Mouse (Mus musculus) spleen, adult 2 months (tissue): ENCODE measurements around the gene Wars2. TPM values are rescaled to one million over a fixed set of nuclear protein-coding genes. Genes with fewer than 3 reads are reported as not detected.

Experiments used
- DNase-seq, 2 experiments: peaks; one replicate each; pipeline versions ENCODE4 v3.0.0 to v3.0.0-alpha.2; 2012 to 2021; ENCODE audit warnings: low spot score in 2 of 2, low read depth in 1 of 2
- H3K27ac ChIP-seq: fragments of 200-500 bp; 2 replicates; pipeline ENCODE4 v1.5.1; 2012; ENCODE audit warnings: low read length, inconsistent platforms; ENCODE audit not compliant: insufficient read depth
- H3K27me3 ChIP-seq: fragments of 200-500 bp; 2 replicates; pipeline ENCODE4 v1.6.1; 2012; ENCODE audit warnings: mild to moderate bottlenecking, moderate library complexity, low read length, inconsistent platforms; ENCODE audit not compliant: control insufficient read depth, insufficient read depth
- H3K36me3 ChIP-seq: fragments of 200-500 bp; 2 replicates; pipeline ENCODE4 v1.6.1; 2012; ENCODE audit warnings: mild to moderate bottlenecking, low read length, inconsistent platforms; ENCODE audit not compliant: control insufficient read depth, insufficient read depth
- H3K4me1 ChIP-seq: fragments of 200-500 bp; 2 replicates; pipeline ENCODE4 v1.6.1; 2011; ENCODE audit warnings: inconsistent platforms; ENCODE audit not compliant: control insufficient read depth, insufficient read depth, insufficient read length
- H3K4me3 ChIP-seq: fragments of 200-500 bp; 2 replicates; pipeline ENCODE4 v1.5.1; 2011; ENCODE audit warnings: mild to moderate bottlenecking, inconsistent platforms; ENCODE audit not compliant: insufficient read depth, insufficient read length; ENCODE audit errors: extremely low read depth
- CTCF ChIP-seq: fragments of 200-500 bp; IDR thresholded peaks from 2 replicates; pipeline ENCODE4 v1.5.1; 2011; ENCODE audit warnings: mild to moderate bottlenecking, inconsistent platforms; ENCODE audit not compliant: insufficient read depth, insufficient read length, insufficient replicate concordance; ENCODE audit errors: extremely low read depth
- POLR2A ChIP-seq: fragments of 200-500 bp; IDR thresholded peaks from 2 replicates; pipeline ENCODE4 v1.6.1; 2011; ENCODE audit warnings: low read depth, low read length, inconsistent platforms
- WGBS: fragments of 180-500 bp; shearing (Covaris S2); methylation state at CpG from one replicate; pipeline ENCODE4 v1.1.7; 2018; 5-methylcytosine and 5-hydroxymethylcytosine counted together
- polyA plus RNA-seq: library from polyadenylated mRNA; depleted of rRNA; stranded (reverse); fragments of >200 nt; gene quantifications from 2 replicates; pipeline ENCODE4 v1.2.3, GENCODE M21; 2012

Gene Wars2
- polyA plus RNA-seq, 1 experiment = 2.2 TPM

DNA sequence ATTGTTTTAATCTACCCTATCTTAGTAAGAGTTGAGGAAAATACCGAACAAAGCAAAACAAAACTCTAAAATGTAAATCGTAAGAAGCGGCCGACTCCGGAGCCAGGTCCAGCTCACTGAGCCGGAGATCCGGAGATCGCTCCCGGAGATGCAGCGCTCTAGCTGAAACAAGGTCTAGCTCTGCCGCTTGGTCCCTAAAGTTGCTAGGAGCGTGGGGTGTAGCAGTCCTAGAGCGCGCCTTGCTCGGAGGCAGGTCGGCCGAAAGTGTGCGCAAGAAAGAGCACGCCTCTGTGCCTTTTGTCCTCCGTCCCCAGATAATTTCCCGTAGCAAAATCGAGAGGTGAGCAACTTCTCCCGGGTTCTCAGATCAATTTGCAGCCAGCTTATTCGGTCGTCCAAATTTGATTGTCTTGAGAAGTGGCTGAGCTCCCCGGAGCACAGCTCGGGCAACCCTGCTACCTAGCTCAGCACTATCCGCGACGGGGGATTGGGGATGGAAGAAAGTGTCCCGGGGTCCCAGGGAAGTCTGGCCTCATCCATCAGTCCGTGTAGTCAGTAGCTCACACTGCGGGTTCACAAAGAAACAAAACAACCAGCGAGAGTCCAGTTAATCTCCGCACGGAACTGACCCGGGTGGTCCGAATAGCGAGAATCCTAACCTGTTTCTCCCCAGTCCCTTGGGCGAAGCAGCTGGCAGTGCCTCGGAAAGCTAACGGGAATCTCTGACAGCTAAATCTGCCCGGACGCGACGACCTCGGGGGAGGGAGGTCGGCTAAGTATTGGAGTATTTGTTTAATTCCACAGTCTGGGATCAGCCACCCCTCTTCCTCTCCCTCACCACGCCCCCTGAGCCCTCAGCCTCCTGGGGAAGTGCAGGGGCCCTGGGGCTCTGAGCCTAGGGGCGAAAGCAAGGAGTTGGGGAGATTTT is 100.2 kb downstream of the Wars2 start:
- no peaks in the 10 kb centered on the region for H3K4me1 ChIP-seq
- peak overlapping the region; percentile 3; the same call in 1 of the 2 replicates for H3K4me3 ChIP-seq
- no peak for TF ChIP-seq CTCF
- no peaks in the 10 kb centered on the region for H3K36me3 ChIP-seq
- no peak overlapping the region for H3K27ac ChIP-seq
- DNase-seq = no peak
- peaks cover 28% of the 10 kb centered on the region for H3K27me3 ChIP-seq
- 4% methylated on average over 50 of the region's 50 CpGs for WGBS

GRCm38 (mm10) chr3:99242481-99242880 is 101.6 kb downstream of the Wars2 start:
- peaks cover 24% of the 10 kb centered on the region for H3K27me3 ChIP-seq
- 28% methylated on average over 8 of the region's 8 CpGs for WGBS

GRCm38 (mm10) chr3:99245341-99245740 is 104.5 kb downstream of the Wars2 start:
- no peaks in the 10 kb centered on the region for H3K36me3 ChIP-seq
- no peak overlapping the region for H3K27ac ChIP-seq
- DNase-seq = no peak
- 22% methylated on average over 3 of the region's 3 CpGs for WGBS
- no peaks in the 10 kb centered on the region; the same call in 1 of the 2 replicates for H3K4me1 ChIP-seq
- TF ChIP-seq CTCF (no peak), POLR2A (no peak)
- peaks cover 29% of the 10 kb centered on the region for H3K27me3 ChIP-seq
- no peak overlapping the region for H3K4me3 ChIP-seq

More at GRCm38 (mm10) chr3:99242481-99242880, 101.6 kb downstream of the Wars2 start:
- no peak for DNase-seq
- no peak overlapping the region for H3K27ac ChIP-seq
- no peaks in the 10 kb centered on the region for H3K4me1 ChIP-seq
- H3K36me3 ChIP-seq = no peaks in the 10 kb centered on the region
- no peak overlapping the region for H3K4me3 ChIP-seq
- TF ChIP-seq POLR2A (no peak), CTCF (no peak)

GRCm38 (mm10) chr3:99246629-99247028 is 105.8 kb downstream of the Wars2 start:
- H3K4me3 ChIP-seq = no peak overlapping the region
- H3K36me3 ChIP-seq = no peaks in the 10 kb centered on the region
- H3K27ac ChIP-seq = no peak overlapping the region
- no peaks in the 10 kb centered on the region; the same call in 1 of the 2 replicates for H3K4me1 ChIP-seq
- no peak for DNase-seq
- TF ChIP-seq CTCF (no peak), POLR2A (no peak)
- 30% methylated on average over 3 of the region's 3 CpGs for WGBS
- H3K27me3 ChIP-seq = peaks cover 19% of the 10 kb centered on the region

GRCm38 (mm10) chr3:99247586-99247985 is 106.7 kb downstream of the Wars2 start:
- H3K36me3 ChIP-seq = no peaks in the 10 kb centered on the region
- H3K4me1 ChIP-seq = no peaks in the 10 kb centered on the region; the same call in 1 of the 2 replicates
- no peak overlapping the region for H3K4me3 ChIP-seq
- H3K27me3 ChIP-seq = peaks cover 16% of the 10 kb centered on the region
- 11% methylated on average over 4 of the region's 4 CpGs for WGBS
- H3K27ac ChIP-seq = no peak overlapping the region
- no peak for DNase-seq
- TF ChIP-seq CTCF (no peak), POLR2A (no peak)

DNA sequence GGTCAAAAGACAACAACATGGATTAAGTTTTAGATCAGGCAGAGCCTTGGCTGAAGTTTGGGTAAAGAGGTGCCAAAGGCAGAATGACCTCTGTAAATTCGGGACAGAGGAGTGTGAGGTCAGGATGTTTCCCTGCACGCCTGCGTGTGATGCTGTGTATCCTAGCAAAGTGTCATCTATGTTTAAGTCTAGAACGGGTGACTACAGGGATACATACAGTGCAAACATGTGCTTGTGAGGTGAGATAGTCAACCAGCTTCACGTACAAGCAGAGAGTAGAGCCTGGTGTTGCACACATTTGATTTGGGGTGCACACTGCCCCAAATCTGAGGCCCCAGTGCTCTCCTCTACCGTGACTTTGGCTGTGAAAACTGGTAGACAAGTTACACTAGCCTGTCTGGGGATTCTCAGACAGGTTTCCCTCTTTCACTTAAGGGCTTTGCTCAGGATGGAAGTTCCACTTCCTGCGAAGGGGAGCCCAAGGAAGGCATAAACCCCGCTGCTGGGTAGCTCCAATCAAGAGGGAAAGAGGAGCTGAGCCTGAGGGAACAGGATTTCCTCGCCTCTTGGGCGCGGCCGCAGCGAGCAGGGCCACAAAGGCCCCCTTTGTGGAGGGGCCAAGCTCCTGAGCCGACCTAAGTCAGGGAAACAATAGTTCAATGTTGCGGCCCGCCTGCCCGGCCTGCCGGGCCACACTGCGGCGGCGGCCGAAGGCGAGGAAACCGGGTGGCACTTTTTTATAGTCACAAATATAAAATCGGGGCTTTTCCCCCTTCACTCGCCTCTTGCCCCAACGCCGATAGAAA is 107.3 kb downstream of the Wars2 start:
- no peak for DNase-seq
- Histone ChIP-seq H3K27ac (no peak overlapping the region), H3K36me3 (no peaks in the 10 kb centered on the region), H3K4me3 (no peak overlapping the region), H3K4me1 (no peaks in the 10 kb centered on the region; the same call in 1 of the 2 replicates), H3K27me3 (peaks cover 20% of the 10 kb centered on the region)
- TF ChIP-seq CTCF = no peak
- no peak for TF ChIP-seq POLR2A
- 7% methylated on average over 28 of the region's 28 CpGs for WGBS
